Mouse (Mus musculus) adrenal gland, postnatal 4 days (tissue): Measurements from ENCODE around the gene 4930432K21Rik. TPM values are rescaled to one million over a fixed set of nuclear protein-coding genes. Genes with fewer than 3 reads are reported as not detected.
A peak's percentile ranks its signal among the peaks of the same experiment; 100 is the strongest.

Source experiments
- DNase-seq, 2 experiments: peaks; one replicate each; pipeline ENCODE4 v3.0.0; 2021 to 2022; ENCODE audit warnings: low spot score in 2 of 2, mixed read lengths in 2 of 2
- microRNA-seq: library from miRNA; unstranded; fragments of <30 nt; microRNA quantifications from one replicate; pipeline ENCODE4 v1.2.0, GENCODE M21; 2021
- total RNA-seq, 2 experiments: library from RNA; stranded (reverse); gene quantifications; 2 replicates each; pipeline ENCODE4 v1.2.3; 2021

4930432K21Rik gene
- total RNA-seq, 2 experiments from 2014 or later, result 1.2 TPM

- no peak for DNase-seq
Observed at GRCm38 (mm10) chr8:84206666-84207065, 58.8 kb downstream of the 4930432K21Rik start.

- no peak for DNase-seq
Observed at GRCm38 (mm10) chr8:84207811-84208210, 60.0 kb downstream of the 4930432K21Rik start.

- DNase-seq, result no peak
Observed at GRCm38 (mm10) chr8:84208381-84209380, 60.9 kb downstream of the 4930432K21Rik start.

GRCm38 (mm10) chr8:84210167-84210791 lies 62.5 kb downstream of the 4930432K21Rik start:
- DNase-seq, result peak; percentile 64 to 67

GRCm38 (mm10) chr8:84211202-84211601 lies 63.4 kb downstream of the 4930432K21Rik start:
- DNase-seq, result no peak

GRCm38 (mm10) chr8:84211881-84212563 lies 64.2 kb downstream of the 4930432K21Rik start:
- no peak for DNase-seq

- DNase-seq, result no peak
Observed at GRCm38 (mm10) chr8:84213277-84213676, 65.5 kb downstream of the 4930432K21Rik start.

- no peak for DNase-seq
Observed at GRCm38 (mm10) chr8:84217206-84217605, 69.4 kb downstream of the 4930432K21Rik start.

- DNase-seq, result no peak
Observed at GRCm38 (mm10) chr8:84218143-84218542, 70.3 kb downstream of the 4930432K21Rik start.

- DNase-seq, result no peak
Observed at GRCm38 (mm10) chr8:84220105-84220504, 72.3 kb downstream of the 4930432K21Rik start.

Small RNA genes within 50 kb of the gene (microRNA-seq; reads per million reads assigned to microRNA genes)
- gene Gm25110 (not detected), gene Mir181c (1,914 reads per million, percentile 83 among the genes with 10 or more reads in this experiment), gene Mir181d (1,401 reads per million, percentile 79 among the genes with 10 or more reads in this experiment), gene Mir23a (29,913 reads per million, percentile 98 among the genes with 10 or more reads in this experiment), gene Mir24-2 (not detected), gene Mir27a (612 reads per million, percentile 69 among the genes with 10 or more reads in this experiment), gene Mir3074-2 (not detected)

Other genes starting within 250 kb of the 4930432K21Rik start
- 100 to 1,000 TPM; 103 to 109 TPM for gene Adgrl1, start 247.9 kb upstream of the 4930432K21Rik start, total RNA-seq
- under 1 TPM; 0.62 to 0.70 TPM for gene Gm10644, start 192.8 kb upstream of the 4930432K21Rik start, total RNA-seq
- 10 to 100 TPM; 16.9 to 20.1 TPM for gene Asf1b, start 192.5 kb upstream of the 4930432K21Rik start, total RNA-seq
- 100 to 1,000 TPM; 225 to 237 TPM for gene Prkaca, start 175.0 kb upstream of the 4930432K21Rik start, total RNA-seq
- 10 to 100 TPM; 57.6 to 63.1 TPM for gene Samd1, start 150.4 kb upstream of the 4930432K21Rik start, total RNA-seq
- gene 1700067K01Rik, start 146.5 kb upstream of the 4930432K21Rik start, total RNA-seq, result under 1 TPM; 0.62 to 0.76 TPM
- gene 2210011C24Rik, start 135.9 kb upstream of the 4930432K21Rik start, total RNA-seq, result 1 to 10 TPM in 1 of 2 experiments, under 1 TPM in 1; 0.31 to 1.5 TPM
- gene Palm3, start 126.6 kb upstream of the 4930432K21Rik start, total RNA-seq, result 1 to 10 TPM; 1.1 to 6.0 TPM
- gene Il27ra, start 105.4 kb upstream of the 4930432K21Rik start, total RNA-seq, result 1 to 10 TPM; 2.6 to 3.8 TPM
- gene Rln3, start 103.0 kb upstream of the 4930432K21Rik start, total RNA-seq, result not detected
- 1 to 10 TPM; 4.0 to 4.2 TPM for gene Gm10643, start 82.9 kb upstream of the 4930432K21Rik start, total RNA-seq
- 10 to 100 TPM; 17.0 to 18.6 TPM for gene Rfx1, start 81.2 kb upstream of the 4930432K21Rik start, total RNA-seq
- 10 to 100 TPM; 29.3 to 32.0 TPM for gene Dcaf15, start 43.3 kb upstream of the 4930432K21Rik start, total RNA-seq
- under 1 TPM; 0.98 to 0.99 TPM for gene Podnl1, start 22.0 kb upstream of the 4930432K21Rik start, total RNA-seq
- gene Cc2d1a, start 89 bp upstream of the 4930432K21Rik start, total RNA-seq, result 10 to 100 TPM; 30.6 to 31.7 TPM
- 1 to 10 TPM; 3.1 to 4.3 TPM for gene Nanos3, start 37.2 kb downstream of the 4930432K21Rik start, total RNA-seq
- gene Zswim4, start 89.0 kb downstream of the 4930432K21Rik start, total RNA-seq, result 10 to 100 TPM; 35.8 to 37.6 TPM
- 100 to 1,000 TPM; 184 to 189 TPM for gene D8Ertd738e, start 101.7 kb downstream of the 4930432K21Rik start, total RNA-seq
- gene Mri1, start 109.3 kb downstream of the 4930432K21Rik start, total RNA-seq, result 10 to 100 TPM; 41.0 to 45.0 TPM
- 10 to 100 TPM; 20.8 to 22.4 TPM for gene Ccdc130, start 122.4 kb downstream of the 4930432K21Rik start, total RNA-seq
- 10 to 100 TPM; 14.8 to 15.6 TPM for gene Cacna1a, start 240.4 kb downstream of the 4930432K21Rik start, total RNA-seq